Mouse (Mus musculus) kidney, postnatal 4 days (tissue): Measurements from ENCODE around the gene Fam131a.

Experiments
- DNase-seq, 2 experiments: peaks; one replicate each; pipeline ENCODE4 v3.0.0; 2021; ENCODE audit warnings: mixed read lengths in 2 of 2

Fam131a gene

DNA sequence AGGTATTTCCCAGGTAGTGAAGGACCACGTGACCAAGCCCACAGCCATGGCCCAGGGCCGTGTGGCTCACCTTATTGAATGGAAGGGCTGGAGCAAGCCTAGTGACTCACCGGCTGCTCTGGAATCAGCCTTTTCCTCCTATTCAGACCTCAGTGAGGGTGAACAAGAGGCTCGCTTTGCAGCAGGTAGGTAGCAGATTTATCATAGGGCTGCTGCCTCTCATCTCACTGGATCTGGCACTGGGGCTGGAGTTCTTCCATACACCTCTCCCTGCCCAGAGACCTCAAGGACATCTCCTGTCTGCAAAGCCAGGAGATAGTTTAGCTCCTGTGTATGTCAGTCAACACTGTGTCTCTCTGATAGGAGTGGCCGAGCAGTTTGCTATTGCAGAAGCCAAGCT lies 6.2 kb downstream of the Fam131a start:
- no peak for DNase-seq

DNA sequence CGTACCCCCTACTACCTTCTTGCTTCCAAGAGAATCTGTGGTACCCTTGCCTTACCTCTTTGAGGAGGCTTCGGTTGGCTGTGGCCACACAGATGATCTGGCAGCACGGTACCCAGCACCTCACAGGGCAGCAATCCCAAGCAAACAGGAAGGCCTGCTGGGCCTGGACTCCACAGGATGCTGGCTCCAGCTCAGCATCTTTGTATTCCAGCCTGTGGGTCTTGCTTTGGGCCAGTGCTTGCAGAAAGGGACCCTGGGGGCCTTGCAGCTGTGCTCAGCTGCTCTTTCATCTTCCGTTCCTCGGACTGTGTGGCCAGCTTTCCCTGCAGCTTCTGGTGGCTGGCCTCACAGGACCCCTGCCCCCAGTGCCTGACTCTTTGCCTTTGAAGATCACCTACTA lies 7.0 kb downstream of the Fam131a start:
- no peak for DNase-seq

DNA sequence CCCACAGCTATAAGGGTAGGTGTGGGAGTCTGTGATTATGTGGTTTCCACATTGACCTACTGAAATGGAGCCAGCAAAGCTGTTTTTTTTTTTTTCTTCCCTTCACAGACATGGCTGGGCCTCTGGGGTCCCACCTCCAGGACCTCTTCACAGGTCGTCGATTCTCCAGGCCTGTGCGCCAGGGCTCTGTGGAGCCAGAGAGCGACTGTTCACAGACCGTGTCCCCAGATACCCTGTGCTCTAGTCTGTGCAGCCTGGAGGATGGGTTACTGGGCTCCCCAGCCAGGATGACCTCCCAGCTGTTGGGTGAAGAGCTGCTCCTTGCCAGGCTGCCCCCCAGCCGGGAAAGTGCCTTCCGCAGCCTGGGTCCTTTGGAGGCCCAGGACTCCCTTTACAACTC lies 8.3 kb downstream of the Fam131a start:
- DNase-seq, result no peak

DNA sequence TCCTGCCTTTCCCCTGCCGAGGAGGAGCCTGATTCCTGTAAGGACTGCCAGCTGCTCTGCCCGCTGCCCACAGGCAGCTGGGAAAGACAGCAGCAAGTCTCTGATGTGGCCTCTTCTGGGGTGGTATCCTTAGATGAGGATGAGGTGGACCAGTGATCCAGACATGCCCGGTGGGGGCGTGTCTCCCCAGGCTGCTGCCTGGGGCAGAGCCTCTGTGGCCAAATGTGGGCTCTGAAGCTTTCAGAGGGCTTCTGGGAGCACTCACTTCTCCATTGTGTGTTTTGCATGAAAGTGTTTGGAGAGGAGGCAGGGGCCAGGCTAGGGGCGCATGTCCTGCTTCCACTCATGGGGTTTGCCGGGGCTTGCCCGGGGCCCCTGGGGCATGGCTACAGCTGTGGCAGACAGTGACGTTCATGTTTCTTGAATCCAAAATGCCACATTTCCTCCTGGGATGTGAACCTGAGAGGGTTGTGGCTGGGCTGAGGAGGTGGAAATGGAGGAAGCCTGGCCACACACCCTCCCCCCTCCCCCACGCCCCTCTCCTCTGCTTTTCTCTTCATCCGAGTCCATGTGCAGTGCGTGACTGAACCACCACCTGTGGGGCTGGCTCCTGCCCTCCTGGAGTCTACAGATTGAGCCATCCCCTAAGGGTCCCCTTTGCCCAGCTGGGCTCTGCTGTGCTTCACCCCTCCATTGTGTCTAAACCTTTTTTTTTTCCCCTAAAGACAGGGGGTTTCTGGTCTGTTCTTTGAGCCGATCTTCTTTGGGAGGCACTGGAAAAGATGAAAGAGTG lies 8.9 kb downstream of the Fam131a start:
- DNase-seq, result peak in 1 of 2 experiments; percentile 34

DNA sequence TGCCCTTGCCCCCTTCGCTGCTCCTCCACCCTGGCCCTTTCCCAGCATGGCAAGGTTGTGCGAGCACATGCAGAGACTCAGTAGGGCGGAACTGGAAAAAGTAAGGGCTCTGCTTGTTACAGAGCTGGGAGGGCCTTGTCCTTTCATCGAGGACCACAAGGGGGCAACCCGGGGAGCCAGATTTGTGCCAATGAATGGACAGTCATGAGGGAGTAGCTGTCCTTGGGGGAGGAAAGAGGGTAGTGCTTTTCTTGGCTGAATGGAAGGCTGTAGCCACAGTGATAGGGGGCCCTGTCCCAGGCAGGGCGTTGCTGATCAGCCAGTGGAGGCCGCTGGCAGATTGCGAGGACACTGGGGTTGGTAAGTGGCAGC lies 9.5 kb downstream of the Fam131a start:
- peak; percentile 88 to 91 for DNase-seq

DNA sequence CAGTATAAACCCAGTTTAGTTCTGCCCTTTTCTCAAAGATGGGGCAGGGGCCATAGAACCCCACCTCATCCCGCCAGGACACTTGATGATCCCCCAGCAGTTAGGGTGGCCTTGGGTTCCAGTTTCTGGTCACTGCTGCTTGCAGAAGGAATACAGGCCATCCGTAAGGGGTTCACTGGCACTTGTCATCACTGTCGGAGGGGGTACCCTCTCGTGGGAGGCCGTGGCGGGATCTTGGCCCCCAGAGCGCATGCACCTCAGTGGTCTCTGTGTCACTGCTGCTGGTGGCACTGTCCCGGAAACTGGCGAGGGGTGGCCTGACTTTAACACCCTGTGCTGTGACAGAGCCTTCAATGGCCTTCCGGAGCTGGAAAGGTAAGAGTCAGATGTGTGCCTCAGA lies 10.0 kb downstream of the Fam131a start:
- DNase-seq, result no peak

DNA sequence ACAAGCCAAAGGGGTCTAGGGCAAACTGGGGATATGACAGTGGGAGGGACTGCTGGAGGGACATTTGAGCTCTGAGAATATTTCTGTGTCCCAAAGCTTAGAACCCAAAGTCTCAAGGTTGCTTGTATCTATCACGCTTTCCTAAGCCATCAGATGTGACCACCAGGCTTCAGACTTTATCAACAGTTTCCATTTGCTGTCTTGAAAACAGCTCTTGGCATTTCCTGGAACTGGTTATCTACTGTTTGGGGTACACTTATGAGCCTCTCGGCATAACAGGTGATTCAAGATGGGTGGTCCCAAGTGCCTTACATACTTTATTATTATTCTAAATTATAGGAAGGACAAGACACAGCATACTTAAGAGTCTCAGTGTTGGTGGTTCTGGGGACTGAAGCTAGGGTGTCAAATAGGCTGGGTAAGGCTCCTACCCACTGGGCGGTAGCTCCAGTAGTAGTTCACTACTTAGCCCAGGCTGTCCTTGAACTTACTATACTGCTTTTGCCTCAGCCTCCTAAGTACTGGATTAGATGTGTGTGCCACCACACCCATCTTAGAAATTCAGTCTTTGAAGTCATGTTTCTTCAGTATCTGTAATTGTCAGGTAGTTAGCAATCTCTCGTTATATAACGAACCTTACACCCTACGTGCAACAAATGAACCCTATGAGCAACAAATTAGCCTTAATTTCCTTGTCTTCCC lies 10.8 kb downstream of the Fam131a start:
- DNase-seq, result no peak

DNA sequence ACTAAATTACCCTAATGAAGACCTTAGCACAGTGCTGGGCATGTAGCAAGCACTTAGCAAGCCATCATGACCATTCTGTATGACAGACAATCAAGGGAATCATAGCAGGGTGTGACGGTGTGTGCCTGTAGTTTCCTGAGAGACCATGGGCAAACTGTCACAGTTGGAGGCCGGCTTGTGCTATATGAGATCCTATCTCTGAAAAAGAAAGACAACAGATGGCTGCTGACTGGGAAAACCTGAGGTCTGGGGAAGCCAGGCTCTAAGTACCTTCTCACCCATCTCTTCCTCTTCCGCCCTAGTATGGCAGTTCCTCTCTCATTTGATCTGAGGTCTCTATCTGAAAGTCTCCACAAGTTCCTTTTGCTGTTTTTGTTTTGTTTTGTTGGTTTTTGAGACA lies 12.7 kb downstream of the Fam131a start:
- DNase-seq, result no peak

DNA sequence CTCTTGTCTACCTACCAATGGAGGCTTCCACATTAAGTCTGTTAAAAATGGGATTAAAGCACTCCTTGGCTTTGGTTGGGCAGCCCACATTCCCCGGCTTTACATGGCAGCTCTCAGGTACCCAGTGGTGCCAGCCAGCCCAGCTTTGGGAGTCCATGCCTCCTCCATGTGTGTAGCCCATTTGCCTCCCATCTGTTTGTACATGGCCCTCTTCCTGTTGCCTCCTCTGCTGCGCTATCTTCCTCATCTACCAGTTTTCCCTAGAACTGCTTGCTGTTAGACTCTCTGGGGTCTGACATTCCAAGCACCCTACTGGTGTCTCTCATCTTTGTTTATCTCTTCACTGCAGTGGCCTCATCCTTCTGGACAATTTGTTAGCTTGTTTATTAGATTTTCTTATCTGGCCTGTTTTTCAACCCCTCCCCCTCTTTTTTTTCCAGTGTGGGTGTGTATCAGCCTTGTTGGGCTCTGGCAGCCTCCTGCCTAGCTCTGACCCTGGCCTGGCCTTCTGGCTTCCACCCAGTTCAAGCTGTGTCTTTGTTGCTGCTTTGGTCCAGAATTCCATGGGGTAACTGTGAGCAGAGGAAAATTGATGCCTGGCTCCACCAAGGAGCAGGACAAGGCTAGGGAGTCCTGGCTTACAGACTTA lies 13.5 kb downstream of the Fam131a start:
- peak; percentile 34 to 48 for DNase-seq

DNA sequence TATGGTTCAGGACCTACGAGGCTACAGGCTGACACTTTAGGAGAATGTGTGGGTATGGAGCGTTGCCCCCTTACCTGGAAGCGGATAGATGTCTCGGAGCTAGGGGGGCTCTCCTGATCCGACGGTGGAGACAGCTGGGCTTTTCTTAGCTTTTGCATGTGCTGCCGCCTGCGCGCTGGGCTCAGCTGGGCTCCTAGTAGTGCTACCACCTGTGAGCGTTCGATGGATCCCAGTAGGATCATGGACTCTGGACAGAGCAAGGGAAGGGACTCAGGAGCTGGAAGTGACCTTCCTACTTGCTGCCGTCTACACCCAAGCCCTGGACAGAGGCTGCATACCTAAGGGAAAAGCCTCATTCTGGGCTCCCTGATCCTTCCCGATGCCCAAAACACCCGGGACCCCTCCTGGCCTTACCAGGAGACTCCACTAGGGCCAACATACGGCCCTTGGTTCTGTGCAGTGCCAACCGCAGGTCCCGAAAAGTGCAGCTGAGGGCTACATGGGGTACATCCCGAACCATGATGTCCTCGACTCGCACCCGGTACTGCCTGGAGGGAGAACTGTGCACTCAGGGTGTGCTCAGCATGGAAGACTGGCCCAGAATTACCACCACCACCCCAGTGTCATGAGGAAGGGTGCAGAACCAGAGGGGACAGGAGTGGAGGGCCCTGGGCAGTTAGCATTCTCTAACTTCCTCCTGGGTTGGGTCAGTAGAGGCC lies 15.3 kb downstream of the Fam131a start:
- DNase-seq, result no peak

DNA sequence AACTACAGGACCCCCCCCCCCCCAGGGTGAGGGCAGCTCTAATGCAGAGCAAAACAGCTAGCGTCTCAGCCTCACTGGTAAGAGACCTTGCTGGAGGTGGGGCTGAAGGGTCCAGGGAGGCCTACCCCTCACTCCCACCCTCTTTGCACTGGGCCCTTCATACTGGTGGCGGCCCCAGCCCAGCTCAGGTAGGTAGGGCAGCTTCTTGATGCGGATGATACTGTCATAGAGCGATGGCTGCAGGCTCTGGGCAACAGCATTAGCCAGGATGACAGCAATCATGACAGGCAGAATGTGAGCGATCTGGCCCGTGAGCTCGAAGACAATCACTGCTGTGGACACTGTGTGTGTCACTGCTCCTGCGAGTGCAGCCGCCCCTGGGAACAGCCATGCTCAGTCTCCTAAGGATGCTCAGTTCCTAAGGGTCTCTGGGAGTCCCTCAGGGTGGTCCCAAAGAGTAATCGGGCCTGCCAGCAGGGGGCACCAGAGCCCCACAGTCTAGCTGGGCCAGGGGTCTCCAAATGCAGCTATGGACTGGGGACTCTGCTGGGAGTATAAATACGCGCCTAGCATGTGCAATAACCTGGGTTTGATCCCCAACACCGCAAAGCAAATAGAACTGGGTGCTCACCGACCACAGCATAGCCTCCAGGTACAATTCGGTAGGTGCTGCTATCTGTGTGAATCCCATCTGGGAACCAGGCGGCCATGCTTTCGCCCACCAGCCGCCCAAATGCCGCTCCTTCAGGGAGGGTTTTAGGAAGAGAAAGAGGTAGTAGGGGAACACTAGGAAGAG lies 16.1 kb downstream of the Fam131a start:
- peak; percentile 71 to 72 for DNase-seq

DNA sequence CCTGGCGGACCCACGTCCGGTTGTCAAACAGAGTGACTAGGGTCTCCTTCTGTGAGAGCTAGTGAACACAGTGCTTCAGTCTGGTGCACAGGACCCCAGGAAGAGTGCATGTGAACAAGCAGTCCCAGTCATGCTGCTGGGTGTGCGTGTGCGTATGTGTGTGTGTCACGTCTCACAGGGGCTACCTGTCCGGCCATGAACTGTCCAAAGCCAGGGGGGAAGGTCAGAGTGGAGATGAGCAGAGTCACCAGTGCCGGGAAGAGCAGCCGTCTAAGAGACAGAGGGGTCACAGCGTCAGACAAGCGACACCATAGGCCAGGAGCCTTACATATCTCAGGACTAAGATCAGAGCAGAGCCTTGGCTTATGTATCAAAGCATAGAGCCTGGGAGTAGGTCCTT lies 17.3 kb downstream of the Fam131a start:
- DNase-seq, result no peak

DNA sequence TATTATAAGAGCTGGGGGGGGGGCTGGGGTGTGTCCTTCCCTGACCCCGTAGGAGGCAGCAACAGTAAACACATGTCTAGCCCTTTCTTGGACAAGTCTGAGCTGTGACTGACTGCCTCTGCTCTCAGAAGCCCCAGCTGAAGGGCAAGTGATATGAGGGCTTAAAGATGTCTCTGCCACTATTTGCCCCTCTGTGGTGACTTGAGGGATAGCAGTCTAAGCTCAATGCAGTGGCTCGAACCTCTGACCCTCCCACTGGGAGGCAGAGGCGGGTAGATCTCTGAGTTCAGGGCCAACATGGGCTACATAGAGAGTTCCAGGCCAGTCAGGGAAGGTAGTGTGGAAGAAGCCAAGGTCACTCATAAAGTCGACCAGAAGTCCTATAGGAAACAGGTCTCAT lies 17.8 kb downstream of the Fam131a start:
- no peak for DNase-seq

DNA sequence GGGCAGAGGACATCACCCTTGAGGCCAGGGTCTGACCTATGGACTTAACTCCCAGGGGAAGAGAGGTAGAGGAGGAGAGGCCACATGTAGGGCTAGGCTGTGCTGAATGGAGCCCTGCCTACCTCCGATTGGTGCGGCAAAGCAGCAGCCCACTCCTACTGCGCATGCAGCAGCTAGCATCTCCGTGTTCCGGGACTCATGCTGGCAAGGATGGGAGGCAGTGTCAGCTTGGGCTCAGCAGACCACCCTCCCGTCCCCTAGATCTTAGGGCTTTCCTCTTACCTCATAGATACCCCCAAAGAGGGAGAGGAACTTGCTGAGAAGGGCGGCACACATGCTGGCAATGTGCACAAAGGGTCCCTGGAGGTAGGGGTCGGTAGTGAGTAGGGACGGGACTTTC lies 19.1 kb downstream of the Fam131a start:
- DNase-seq, result no peak

DNA sequence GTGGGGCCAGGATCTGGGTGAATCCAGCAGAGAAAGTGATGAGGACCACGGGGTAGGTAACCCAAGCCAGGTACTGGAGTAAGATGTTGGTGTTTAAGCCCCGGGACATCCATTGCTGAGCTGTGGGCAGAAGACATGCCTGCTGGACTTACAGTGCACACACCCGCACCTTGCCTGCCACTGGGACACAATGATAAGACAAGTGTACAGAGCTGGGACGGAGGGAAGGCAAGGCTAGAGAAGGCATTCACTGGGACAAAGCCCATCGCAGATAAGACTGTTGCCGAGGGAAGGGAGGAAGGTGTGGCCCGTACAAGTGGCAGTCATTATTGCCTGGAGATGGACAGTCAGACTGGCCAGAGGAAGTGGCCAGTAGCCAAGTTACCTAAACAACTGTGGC lies 19.8 kb downstream of the Fam131a start:
- no peak for DNase-seq

DNA sequence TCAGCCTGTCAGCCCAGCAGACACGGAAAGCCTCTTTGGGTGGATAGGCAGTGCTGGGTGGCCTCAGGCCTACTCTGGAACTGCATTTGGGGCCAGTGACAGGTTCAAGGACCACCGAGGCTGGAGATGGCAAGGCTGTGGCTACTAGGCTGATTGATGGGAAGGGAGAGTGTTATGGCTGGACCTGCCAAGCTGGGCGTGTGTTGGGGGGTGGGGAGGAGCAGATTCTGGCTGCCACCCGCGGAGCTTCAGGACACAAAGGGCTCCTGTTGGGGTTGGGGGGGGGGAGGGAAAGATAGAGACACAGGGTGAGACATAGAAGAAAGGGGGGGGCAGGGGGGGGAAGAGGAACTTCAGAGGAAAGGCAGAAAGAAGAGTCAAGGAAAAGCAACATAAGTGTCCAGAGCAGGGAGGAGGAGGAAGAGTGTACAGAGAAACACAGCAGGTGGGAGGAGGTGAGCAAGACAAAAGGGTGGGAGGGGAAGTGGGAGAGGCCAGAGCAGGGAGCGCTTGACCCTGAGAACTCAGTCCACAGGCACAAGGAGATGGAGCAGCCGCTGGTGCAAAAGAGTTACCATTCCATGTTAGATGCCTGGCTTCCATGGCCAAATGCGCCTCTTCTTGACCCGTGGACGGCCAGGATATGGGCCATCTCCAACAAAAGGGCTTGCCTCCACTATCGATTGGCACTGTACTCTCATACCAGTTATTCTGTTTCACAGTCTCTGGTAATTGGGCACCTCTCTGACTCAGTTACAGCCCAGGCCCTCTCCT lies 21.5 kb downstream of the Fam131a start:
- no peak for DNase-seq

DNA sequence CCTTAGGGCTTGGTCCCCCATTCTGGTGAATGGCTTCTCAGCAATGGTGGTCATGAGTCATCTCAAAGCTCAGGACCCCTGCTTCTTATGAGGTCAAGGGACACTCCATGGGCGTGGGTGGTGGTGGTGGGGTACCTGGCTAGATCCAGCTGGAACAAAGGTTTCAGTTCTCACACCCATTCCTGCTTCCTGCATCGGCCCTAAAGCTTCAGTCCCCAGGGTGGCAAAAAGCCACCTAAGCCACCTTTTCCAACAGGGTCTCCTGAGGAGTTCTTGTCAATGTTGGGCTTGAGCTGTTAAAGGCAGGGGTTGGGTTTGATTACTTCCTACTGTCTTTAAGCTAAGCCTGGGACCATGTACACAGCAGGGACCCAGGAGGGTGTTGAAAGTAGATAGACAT lies 22.1 kb downstream of the Fam131a start:
- no peak for DNase-seq

DNA sequence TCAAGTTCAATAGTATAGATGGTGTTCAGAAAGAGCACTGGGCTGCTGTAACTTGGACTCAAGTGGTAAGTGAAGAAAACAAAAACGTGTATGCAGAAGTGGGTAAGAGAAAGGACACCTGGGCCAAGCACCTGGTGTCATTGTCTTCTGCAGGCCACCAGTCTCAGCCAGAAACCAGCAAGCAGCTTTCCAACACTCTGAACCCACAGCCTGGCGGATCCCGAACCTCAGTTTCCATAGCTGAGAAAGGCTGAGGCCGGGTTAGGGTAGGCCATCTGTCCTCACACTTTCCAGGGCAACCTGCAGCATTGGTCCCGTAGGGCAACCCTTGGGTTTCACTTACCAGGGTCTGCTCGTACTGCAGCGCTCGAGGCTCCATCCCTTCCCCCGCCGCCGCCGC lies 22.5 kb downstream of the Fam131a start:
- no peak for DNase-seq

DNA sequence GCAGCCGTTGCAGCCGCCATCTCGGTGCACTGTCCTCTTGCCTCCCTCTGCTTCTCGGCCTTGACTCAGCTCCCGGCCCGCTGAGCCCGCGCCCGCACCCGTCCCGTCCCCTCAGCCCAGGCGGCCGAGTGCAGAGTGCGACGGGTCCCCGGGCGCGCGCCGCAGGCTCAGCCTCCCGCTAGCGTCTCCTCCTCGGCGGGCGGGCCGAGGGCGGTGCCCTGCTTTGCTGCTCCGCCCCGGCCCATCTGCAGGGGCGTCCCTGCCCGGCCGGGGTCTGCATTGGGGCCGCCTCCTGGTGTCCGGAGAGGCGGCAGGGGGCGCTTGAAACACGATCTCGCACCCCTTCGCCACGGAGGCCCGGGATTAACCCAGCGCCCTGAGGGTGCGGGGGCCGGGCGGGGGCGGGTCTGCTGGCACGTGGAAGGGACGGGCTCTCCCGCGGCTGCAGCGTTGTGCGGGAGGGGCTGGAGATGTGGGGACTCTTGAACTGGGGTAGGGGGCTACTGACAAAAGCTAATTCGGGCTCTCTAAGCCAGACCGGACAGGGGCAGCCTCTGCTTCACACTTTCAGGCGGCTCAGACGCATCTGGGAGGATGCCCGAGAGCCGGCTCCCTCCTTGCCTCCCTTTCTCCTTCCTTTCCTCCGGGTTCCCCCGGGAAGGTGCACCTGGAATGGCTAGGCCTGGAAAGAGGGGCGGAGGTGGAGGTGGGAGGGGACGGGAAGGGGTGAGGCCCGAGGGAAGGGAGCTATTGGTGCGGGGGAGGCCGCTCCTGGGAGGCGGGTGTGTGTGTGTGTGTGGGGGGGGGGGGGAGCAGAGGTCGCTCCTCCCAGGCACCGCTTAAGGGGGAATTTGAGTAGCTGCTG lies 23.2 kb downstream of the Fam131a start:
- DNase-seq, result peak; percentile 86 to 92

DNA sequence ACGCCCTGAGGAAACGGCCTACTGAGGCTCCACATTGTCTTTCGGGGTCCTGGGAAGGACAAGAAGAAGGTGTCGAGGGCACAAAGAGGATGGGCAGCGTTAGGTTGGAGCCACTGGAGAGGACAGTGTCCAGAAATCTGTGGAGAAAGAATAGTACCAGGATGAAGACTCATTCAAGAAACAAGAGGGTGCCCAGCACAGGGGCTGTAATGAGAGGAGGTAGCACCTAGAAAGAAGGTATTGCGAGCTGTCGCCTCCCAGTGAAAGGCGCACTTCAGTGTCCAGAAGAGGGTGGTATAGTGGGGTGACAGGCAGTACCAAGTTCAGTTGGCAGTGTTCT lies 23.8 kb downstream of the Fam131a start:
- DNase-seq, result no peak
